13 mouse cellular contexts compared by ENCODE assay signal in genomic region chr17:5794276-5794675, GRCm38 (mm10). TPM values are rescaled to one million over a fixed set of nuclear protein-coding genes. Genes with fewer than 3 reads are reported as not detected.
A peak's percentile ranks its signal among the peaks of the same experiment; 100 is the strongest.
DNase-seq lines count a peak whose midpoint lies in the region; ATAC-seq and TF ChIP-seq lines count a peak whose summit lies in the region.
"Had no signal": no experiment of that assay in that cellular context is flagged by ENCODE, and none has a peak within 500 bp of the region (broad histone marks: within the 10 kb centered on the region; RNA-seq: fewer than 3 reads in every experiment).

No protein-coding gene starts in this region.

- TF ChIP-seq EP300 in liver, postnatal 0 days (IDR thresholded peaks at IDR 0.05; ENCODE audit: low read depth): peak; percentile 47; the same call in 1 of the 2 replicates

- no peaks in the 10 kb centered on the region for H3K36me3 ChIP-seq in liver, embryonic 11.5 days (ENCODE audit: control insufficient read depth, insufficient read depth, low read length)
- H3K36me3 ChIP-seq in liver, postnatal 0 days (replicated peaks; ENCODE audit: insufficient read depth, low read length): no peaks in the 10 kb centered on the region
- H3K36me3 ChIP-seq in thymus, adult 2 months (ENCODE audit: control insufficient read depth, insufficient read depth, low read length): no peaks in the 10 kb centered on the region
- H3K36me3 ChIP-seq: limb, embryonic 13.5 days; midbrain, embryonic 15.5 days; neural tube, embryonic 12.5 days had no signal

- DNase-seq in adrenal gland, adult 2 months: peak; percentile 46
- DNase-seq in adrenal gland, postnatal 25 days: no peak
- DNase-seq in liver, embryonic 11.5 days (ENCODE audit: low spot score): no peak
- DNase-seq in liver (no peak), adipocyte (ENCODE audit: low spot score) (no peak)
- DNase-seq in kidney, adult 9 months: peak; percentile 57
- peak; percentile 39 for DNase-seq in liver, postnatal 0 days
- no peak for DNase-seq in thymus, adult 2 months
- DNase-seq: cerebellum, adult 9-10 months; heart, postnatal 10 days had no signal

- H3K27ac ChIP-seq in liver, embryonic 11.5 days (ENCODE audit: low read depth, low read length): no peak overlapping the region
- no peak overlapping the region; the same call in 1 of the 2 replicates for H3K27ac ChIP-seq in liver, postnatal 0 days (ENCODE audit: low read depth)
- no peak overlapping the region for H3K27ac ChIP-seq in thymus, adult 2 months (ENCODE audit: control insufficient read depth, insufficient read depth, low read length)
- H3K27ac ChIP-seq: limb, embryonic 13.5 days; midbrain, embryonic 15.5 days; neural tube, embryonic 12.5 days had no signal

- TF ChIP-seq CTCF in liver, postnatal 0 days (IDR thresholded peaks at IDR 0.05; ENCODE audit: low read depth): no peak
- TF ChIP-seq CTCF in thymus, adult 2 months (IDR thresholded peaks at IDR 0.05; ENCODE audit: borderline replicate concordance, control insufficient read depth, extremely low read depth, insufficient read depth, low read length, poor library complexity): no peak

- H3K9me3 ChIP-seq in liver, embryonic 11.5 days (ENCODE audit: control insufficient read depth, low read length): no peaks in the 10 kb centered on the region
- no peaks in the 10 kb centered on the region for H3K9me3 ChIP-seq in liver, postnatal 0 days (ENCODE audit: low read length)
- H3K9me3 ChIP-seq: limb, embryonic 13.5 days; midbrain, embryonic 15.5 days; neural tube, embryonic 12.5 days had no signal

- H3K4me1 ChIP-seq in liver, embryonic 11.5 days (replicated peaks; ENCODE audit: control insufficient read depth, insufficient read depth, low read length): peaks cover 28% of the 10 kb centered on the region
- H3K4me1 ChIP-seq in liver, postnatal 0 days (ENCODE audit: insufficient read depth): peaks cover 25% of the 10 kb centered on the region
- peaks cover 11% of the 10 kb centered on the region for H3K4me1 ChIP-seq in thymus, adult 2 months (replicated peaks; ENCODE audit: control insufficient read depth, insufficient read depth, low read length)
- H3K4me1 ChIP-seq: midbrain, embryonic 15.5 days; neural tube, embryonic 12.5 days had no signal

- no peak overlapping the region for H3K4me3 ChIP-seq in liver, embryonic 11.5 days (ENCODE audit: low read depth, low read length)
- H3K4me3 ChIP-seq in liver, postnatal 0 days (ENCODE audit: low read depth, low read length): no peak overlapping the region
- H3K4me3 ChIP-seq in thymus, adult 2 months (ENCODE audit: control insufficient read depth, insufficient read depth, low read length): no peak overlapping the region
- H3K4me3 ChIP-seq: limb, embryonic 13.5 days; midbrain, embryonic 15.5 days; neural tube, embryonic 12.5 days had no signal

- no peak overlapping the region for H3K4me2 ChIP-seq in liver, embryonic 11.5 days
- no peak overlapping the region for H3K4me2 ChIP-seq in liver, postnatal 0 days (ENCODE audit: low read depth, low read length)
- H3K4me2 ChIP-seq: limb, embryonic 13.5 days; midbrain, embryonic 15.5 days; neural tube, embryonic 12.5 days had no signal

- H3K27me3 ChIP-seq in liver, embryonic 11.5 days (replicated peaks; ENCODE audit: control insufficient read depth, insufficient read depth, low read length): no peaks in the 10 kb centered on the region
- no peaks in the 10 kb centered on the region for H3K27me3 ChIP-seq in liver, postnatal 0 days (ENCODE audit: insufficient read depth, low read length)
- no peaks in the 10 kb centered on the region for H3K27me3 ChIP-seq in thymus, adult 2 months (ENCODE audit: control insufficient read depth, insufficient read depth, low read length)
- H3K27me3 ChIP-seq: midbrain, embryonic 15.5 days; neural tube, embryonic 12.5 days had no signal

- 45% methylated on average over 5 of the region's 5 CpGs for WGBS in liver, embryonic 11.5 days
- 44% methylated on average over 5 of the region's 5 CpGs for WGBS in liver, postnatal 0 days (ENCODE audit: insufficient replicate concordance)
- 76% methylated on average over 5 of the region's 5 CpGs for WGBS in thymus, adult 2 months

- no peak overlapping the region for H3K9ac ChIP-seq in liver, embryonic 11.5 days (ENCODE audit: low read depth, low read length)
- no peak overlapping the region for H3K9ac ChIP-seq in liver, postnatal 0 days (replicated peaks)
- H3K9ac ChIP-seq: limb, embryonic 13.5 days; midbrain, embryonic 15.5 days; neural tube, embryonic 12.5 days had no signal

- ATAC-seq in liver, embryonic 11.5 days (replicated peaks; ENCODE audit: low FRiP score): 0 out of 2 replicates have a peak, but pooled peaks have one; percentile 23
- ATAC-seq in liver, postnatal 0 days: peak; percentile 38; the same call in 1 of the 2 replicates
- ATAC-seq: midbrain, embryonic 15.5 days had no signal

- TF ChIP-seq POLR2A in thymus, adult 2 months (IDR thresholded peaks at IDR 0.05; ENCODE audit: control insufficient read depth, extremely low read depth, insufficient read depth, low read length, poor library complexity): no peak

RNA-seq across cellular contexts. Expression of gene Snx9, which starts 46.9 kb away (rescaled TPM):
- total RNA-seq in adrenal gland, adult 2 months (2021): 10 to 100 TPM; 48.4 to 55.9 TPM
- polyA plus RNA-seq in adrenal gland, adult 2 months (2012; rRNA removed): 26.0 and 28.3 TPM in 2 replicates
- total RNA-seq in adrenal gland, postnatal 25 days (2021): 48.2 and 51.3 TPM in 2 replicates
- 31.2 and 35.4 TPM in 2 replicates for polyA plus RNA-seq in liver, embryonic 11.5 days (2014; fragmentation: Nextera tagmentation; extraction: Ambion mirVana)
- polyA plus RNA-seq in liver, postnatal 0 days (2015; fragmentation: Nextera tagmentation; extraction: Ambion mirVana): 13.1 and 13.5 TPM in 2 replicates
- polyA plus RNA-seq in thymus, adult 2 months (2012; rRNA removed): 11.2 and 12.5 TPM in 2 replicates

Comparison
In these comparisons a context has a peak if more than half of its experiments do, and no peak if none do; other contexts are left out.
1. DNase-seq: peak in adrenal gland, adult 2 months (single experiment), kidney, adult 9 months (single experiment) and liver, postnatal 0 days (single experiment); none in adrenal gland, postnatal 25 days (single experiment), liver, embryonic 11.5 days (single experiment), liver (single experiment), adipocyte (single experiment) and thymus, adult 2 months (single experiment).